ENCODE assay signal across 8 mouse cellular contexts in the genomic region with DNA sequence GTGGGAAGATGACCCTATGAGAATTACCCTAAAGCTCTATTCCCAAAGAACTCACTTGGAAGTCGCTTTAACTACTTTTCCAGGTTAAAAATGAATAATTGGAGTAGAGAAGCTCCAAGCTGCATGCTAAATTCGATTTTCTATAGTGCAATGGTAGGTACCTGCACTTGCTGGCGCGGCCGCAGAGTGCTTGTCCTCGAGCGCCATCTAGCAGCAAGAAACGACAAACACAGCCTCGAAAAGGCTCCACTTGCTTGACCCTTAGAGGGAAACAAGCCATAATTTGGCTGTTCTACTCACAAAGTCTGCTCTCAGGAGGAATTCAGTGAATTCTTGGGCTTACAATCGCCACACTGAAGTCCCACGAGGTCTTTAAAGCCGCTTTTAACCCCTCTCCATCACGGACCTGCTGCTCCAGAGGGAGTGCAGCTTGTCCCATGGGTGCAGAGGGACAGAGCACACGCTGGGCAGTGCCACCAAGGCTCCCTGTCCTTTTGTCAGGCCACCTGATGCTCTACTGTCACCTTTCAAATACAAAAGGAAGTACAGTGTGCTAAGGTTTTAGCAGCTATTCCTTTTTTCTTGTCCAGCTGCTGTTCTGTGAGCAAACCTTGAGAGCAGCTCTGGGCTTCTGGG. TPM values are rescaled to one million over a fixed set of nuclear protein-coding genes. Genes with fewer than 3 reads are reported as not detected.
DNase-seq lines count a peak whose midpoint lies in the region; ATAC-seq lines count a peak whose summit lies in the region.

No protein-coding gene starts in this region.

- H3K9me3 ChIP-seq in midbrain, embryonic 10.5 days (replicated peaks), result no peaks in the 10 kb centered on the region
- no peaks in the 10 kb centered on the region for H3K9me3 ChIP-seq in midbrain, embryonic 13.5 days

- no peak overlapping the region for H3K4me2 ChIP-seq in midbrain, embryonic 13.5 days (replicated peaks)

- H3K36me3 ChIP-seq in midbrain, embryonic 10.5 days, result no peaks in the 10 kb centered on the region
- H3K36me3 ChIP-seq in midbrain, embryonic 13.5 days, result no peaks in the 10 kb centered on the region

- 9% methylated on average over 14 of the region's 14 CpGs for WGBS in midbrain, embryonic 10.5 days
- WGBS in midbrain, embryonic 13.5 days, result 9% methylated on average over 14 of the region's 14 CpGs

- no peak overlapping the region for H3K27ac ChIP-seq in midbrain, embryonic 10.5 days (replicated peaks)
- no peak overlapping the region for H3K27ac ChIP-seq in midbrain, embryonic 13.5 days

- no peak overlapping the region for H3K4me3 ChIP-seq in midbrain, embryonic 10.5 days
- H3K4me3 ChIP-seq in midbrain, embryonic 13.5 days (replicated peaks), result no peak overlapping the region

- no peak overlapping the region for H3K9ac ChIP-seq in midbrain, embryonic 13.5 days (replicated peaks)

- ATAC-seq in midbrain, embryonic 13.5 days, result no peak
- ATAC-seq in erythroid progenitor cell, adult 5-6 weeks (replicated peaks; ENCODE audit: low FRiP score, poor library complexity, severe bottlenecking), result no peak

- H3K4me1 ChIP-seq in midbrain, embryonic 10.5 days, result peaks cover 2% of the 10 kb centered on the region; the same call in 1 of the 2 replicates
- H3K4me1 ChIP-seq in midbrain, embryonic 13.5 days (replicated peaks), result no peaks in the 10 kb centered on the region

- peak; percentile 70 for DNase-seq in midbrain, embryonic 10.5 days (ENCODE audit: low spot score)
- peak; percentile 5 for DNase-seq in adrenal gland, adult 8-10 months
- peak; percentile 54 for DNase-seq in embryo, embryonic 11.5 days (ENCODE audit: low read depth, low spot score)
- peak; percentile 62 to 67 for DNase-seq in kidney, postnatal 25 days
- DNase-seq in lung, postnatal 10 days, result peak; percentile 70
- DNase-seq in retina, embryonic 14.5 days (ENCODE audit: low spot score), result peak; percentile 86

- no peaks in the 10 kb centered on the region for H3K27me3 ChIP-seq in midbrain, embryonic 10.5 days (ENCODE audit: low read depth, poor library complexity, severe bottlenecking)
- no peaks in the 10 kb centered on the region for H3K27me3 ChIP-seq in midbrain, embryonic 13.5 days

RNA-seq across cellular contexts. Expression of gene Fam163a, which starts 37.0 kb away (rescaled TPM):
- polyA plus RNA-seq in midbrain, embryonic 10.5 days (2016; fragmentation: Nextera tagmentation; extraction: Ambion mirVana), result 4.5 and 7.2 TPM in 2 replicates
- 8.4 and 12.4 TPM in 2 replicates for polyA plus RNA-seq in midbrain, embryonic 13.5 days (2015; fragmentation: Nextera tagmentation; extraction: Ambion mirVana)
- 10 to 100 TPM; 10.8 to 21.6 (median 13.5) TPM for total RNA-seq in adrenal gland, adult 8-10 months (2022)
- total RNA-seq in erythroid progenitor cell, adult 5-6 weeks (2015; ENCODE audit: low replicate concordance), result not detected in 2 replicates
- not detected in 2 replicates for total RNA-seq in erythroid progenitor cell, adult 5-6 weeks (2017; ENCODE audit: low replicate concordance)

Comparison
In these comparisons a context has a peak if more than half of its experiments do, and no peak if none do; other contexts are left out.
1. DNase-seq: peak in every context shown above with its lines; median percentile 86 in retina, embryonic 14.5 days; 70 in midbrain, embryonic 10.5 days; 70 in lung, postnatal 10 days; 64 in kidney, postnatal 25 days; 54 in embryo, embryonic 11.5 days; 5 in adrenal gland, adult 8-10 months.
2. RNA of gene Fam163a, which starts 37.0 kb away (total RNA-seq): 10.8 to 21.6 TPM in adrenal gland, adult 8-10 months; not detected in erythroid progenitor cell, adult 5-6 weeks; every median in the first group is over 10 times any median in the second.